8 mouse cellular contexts compared by ENCODE assay signal in genomic region chr5:124963806-124964672, GRCm38 (mm10). TPM values are rescaled to one million over a fixed set of nuclear protein-coding genes. Genes with fewer than 3 reads are reported as not detected.
DNase-seq lines count a peak whose midpoint lies in the region; ATAC-seq lines count a peak whose summit lies in the region.

No protein-coding gene starts in this region.

- 21% methylated on average over 22 of the region's 22 CpGs for whole genome bisulfite sequencing in embryonic facial prominence, embryonic 14.5 days
- 60% methylated on average over 22 of the region's 22 CpGs for WGBS in liver, embryonic 13.5 days (ENCODE audit: insufficient replicate concordance)
- WGBS in neural tube, embryonic 15.5 days, result 68% methylated on average over 22 of the region's 22 CpGs

- H3K4me3 ChIP-seq in embryonic facial prominence, embryonic 14.5 days (ENCODE audit: low read depth, low read length), result peak overlapping the region; percentile 17; the same call in 1 of the 2 replicates
- H3K4me3 ChIP-seq in liver, embryonic 13.5 days (replicated peaks), result no peak overlapping the region
- H3K4me3 ChIP-seq in neural tube, embryonic 15.5 days (replicated peaks), result no peak overlapping the region

- peak overlapping the region; percentile 77 for H3K27ac ChIP-seq in embryonic facial prominence, embryonic 14.5 days (replicated peaks; ENCODE audit: low read depth, low read length)
- H3K27ac ChIP-seq in liver, embryonic 13.5 days, result no peak overlapping the region
- H3K27ac ChIP-seq in neural tube, embryonic 15.5 days (replicated peaks), result peak overlapping the region; percentile 69

- H3K9me3 ChIP-seq in embryonic facial prominence, embryonic 14.5 days (ENCODE audit: control insufficient read depth, low read length), result peaks cover 3% of the 10 kb centered on the region; the same call in 1 of the 2 replicates
- 0 out of 2 replicates have a peak, but pooled peaks cover 3% of the 10 kb centered on the region for H3K9me3 ChIP-seq in liver, embryonic 13.5 days (replicated peaks)
- H3K9me3 ChIP-seq in neural tube, embryonic 15.5 days (replicated peaks), result no peaks in the 10 kb centered on the region

- no peak for ATAC-seq in cerebellum, adult (ENCODE audit: insufficient number of reproducible peaks, low FRiP score, low TSS enrichment)
- ATAC-seq in embryonic facial prominence, embryonic 14.5 days (ENCODE audit: low read depth), result peak; percentile 53
- ATAC-seq in liver, embryonic 13.5 days (ENCODE audit: low read depth), result 0 out of 2 replicates have a peak, but pooled peaks have one; percentile 18
- 0 out of 2 replicates have a peak, but pooled peaks have one; percentile 31 for ATAC-seq in neural tube, embryonic 15.5 days (ENCODE audit: low FRiP score)

- intact Hi-C loops in heart, postnatal 25 days (cut with DNase I), result no loop called here

- no peaks in the 10 kb centered on the region for H3K36me3 ChIP-seq in embryonic facial prominence, embryonic 14.5 days (ENCODE audit: control insufficient read depth, insufficient read depth, low read length)
- no peaks in the 10 kb centered on the region for H3K36me3 ChIP-seq in liver, embryonic 13.5 days
- H3K36me3 ChIP-seq in neural tube, embryonic 15.5 days, result no peaks in the 10 kb centered on the region

- peak; percentile 54 for DNase-seq in cerebellum, adult 11 months
- DNase-seq in embryonic facial prominence, embryonic 14.5 days (ENCODE audit: low spot score), result peak; percentile 89
- DNase-seq in heart, postnatal 25 days (ENCODE audit: low spot score), result peak; percentile 23
- peak; percentile 74 to 82 for DNase-seq in kidney, postnatal 4 days
- no peak for DNase-seq in liver, embryonic 13.5 days
- no peak for DNase-seq in spleen, postnatal 14 days (ENCODE audit: low spot score in 2 of 2)

- peak overlapping the region; percentile 53 for H3K9ac ChIP-seq in embryonic facial prominence, embryonic 14.5 days (ENCODE audit: low read depth, low read length)
- no peak overlapping the region for H3K9ac ChIP-seq in liver, embryonic 13.5 days
- no peak overlapping the region for H3K9ac ChIP-seq in neural tube, embryonic 15.5 days (replicated peaks)

- no peaks in the 10 kb centered on the region for H3K27me3 ChIP-seq in embryonic facial prominence, embryonic 14.5 days (replicated peaks; ENCODE audit: control insufficient read depth, insufficient read depth, low read length)
- H3K27me3 ChIP-seq in liver, embryonic 13.5 days, result no peaks in the 10 kb centered on the region; the same call in 1 of the 2 replicates
- H3K27me3 ChIP-seq in neural tube, embryonic 15.5 days (replicated peaks), result no peaks in the 10 kb centered on the region

- peaks cover 39% of the 10 kb centered on the region for H3K4me1 ChIP-seq in embryonic facial prominence, embryonic 14.5 days (ENCODE audit: control insufficient read depth, insufficient read depth, low read length)
- H3K4me1 ChIP-seq in liver, embryonic 13.5 days (replicated peaks), result peaks cover 6% of the 10 kb centered on the region; the same call in 1 of the 2 replicates
- peaks cover 41% of the 10 kb centered on the region for H3K4me1 ChIP-seq in neural tube, embryonic 15.5 days

- H3K4me2 ChIP-seq in embryonic facial prominence, embryonic 14.5 days (ENCODE audit: low read depth, low read length), result peak overlapping the region; percentile 50
- peak overlapping the region; percentile 19; the same call in 1 of the 2 replicates for H3K4me2 ChIP-seq in liver, embryonic 13.5 days
- H3K4me2 ChIP-seq in neural tube, embryonic 15.5 days, result peak overlapping the region; percentile 27

RNA-seq across cellular contexts. Expression of gene Rflna, which starts 39.0 kb away (rescaled TPM):
- polyA plus RNA-seq in embryonic facial prominence, embryonic 14.5 days (2014; fragmentation: Nextera tagmentation; extraction: Ambion mirVana), result 19.3 and 29.0 TPM in 2 replicates
- total RNA-seq in heart, postnatal 25 days (2021), result under 1 TPM; 0.26 to 0.31 TPM
- 0.27 and 0.32 TPM in 2 replicates for polyA plus RNA-seq in liver, embryonic 13.5 days (2015; fragmentation: Nextera tagmentation; extraction: Ambion mirVana)
- polyA plus RNA-seq in neural tube, embryonic 15.5 days (2015; fragmentation: Nextera tagmentation; extraction: Ambion mirVana), result 6.7 and 7.7 TPM in 2 replicates

Comparison
In these comparisons a context has a peak if more than half of its experiments do, and no peak if none do; other contexts are left out.
1. DNase-seq: peak in cerebellum, adult 11 months (single experiment), embryonic facial prominence, embryonic 14.5 days (single experiment), heart, postnatal 25 days (single experiment) and kidney, postnatal 4 days (2 of 2); none in liver, embryonic 13.5 days (single experiment) and spleen, postnatal 14 days (0 of 2).
2. Peak in every context shown above with its lines, with median percentiles within 50 percentile points of each other: H3K4me2 ChIP-seq.